Mouse (Mus musculus) heart, adult 9 months (tissue): Measurements from ENCODE around the gene Tm7sf2.

ENCODE experiments used
- DNase-seq, 2 experiments: peaks; one replicate each; pipeline ENCODE4 v3.0.0; 2022; ENCODE audit warnings: low spot score in 2 of 2

Gene Tm7sf2

GRCm38 (mm10) chr19:6067724-6068415, at the start of gene Tm7sf2:
Tm7sf2 (minus strand) TSS chr19:6068373.
- DNase-seq, result peak; percentile 91 to 93

- DNase-seq, result no peak
These were observed 49.3 kb upstream of the Tm7sf2 start for GRCm38 (mm10) chr19:6117346-6117985.

- peak in 1 of 2 experiments; percentile 15 for DNase-seq
These were observed 48.1 kb upstream of the Tm7sf2 start for GRCm38 (mm10) chr19:6116113-6116850.

GRCm38 (mm10) chr19:6113116-6113515, 44.9 kb upstream of the Tm7sf2 start:
- DNase-seq, result no peak

GRCm38 (mm10) chr19:6105586-6105985, 37.4 kb upstream of the Tm7sf2 start, which contains the start of gene Naaladl1:
Naaladl1 (plus strand) TSS chr19:6105782.
- DNase-seq, result no peak

- no peak for DNase-seq
These were observed 36.3 kb upstream of the Tm7sf2 start for GRCm38 (mm10) chr19:6104476-6104875.

GRCm38 (mm10) chr19:6102169-6102853, 34.1 kb upstream of the Tm7sf2 start:
- no peak for DNase-seq

- no peak for DNase-seq
These were observed 33.0 kb upstream of the Tm7sf2 start for GRCm38 (mm10) chr19:6101186-6101585.

GRCm38 (mm10) chr19:6097847-6098246, 29.7 kb upstream of the Tm7sf2 start:
- DNase-seq, result no peak

- no peak for DNase-seq
These were observed 25.9 kb upstream of the Tm7sf2 start, which contains the start of gene AC131692.1 for GRCm38 (mm10) chr19:6094119-6094518. AC131692.1 (plus strand) TSS chr19:6094419.

- DNase-seq, result no peak
These were observed 20.7 kb upstream of the Tm7sf2 start for GRCm38 (mm10) chr19:6088841-6089240.

GRCm38 (mm10) chr19:6085417-6085879, 17.3 kb upstream of the Tm7sf2 start:
- no peak for DNase-seq

GRCm38 (mm10) chr19:6084478-6085248, 16.5 kb upstream of the Tm7sf2 start, which contains the start of the genes Zfpl1 and Cdca5:
Zfpl1 (minus strand) TSS chr19:6084956.
Cdca5 (plus strand) TSS chr19:6084983.
- peak; percentile 94 to 96 for DNase-seq

GRCm38 (mm10) chr19:6082156-6082555, 14.0 kb upstream of the Tm7sf2 start, which contains the start of gene Gm28374:
Gm28374 (minus strand) TSS chr19:6082256.
- no peak for DNase-seq

- DNase-seq, result no peak
These were observed 11.9 kb upstream of the Tm7sf2 start, which contains the start of gene Tmem262 for GRCm38 (mm10) chr19:6079983-6080480. Tmem262 (plus strand) TSS chr19:6080033.

- DNase-seq, result peak; percentile 83 to 86
These were observed 8.6 kb upstream of the Tm7sf2 start, which contains the start of gene Vps51 for GRCm38 (mm10) chr19:6076564-6077393. Vps51 (minus strand) TSS chr19:6077231.

GRCm38 (mm10) chr19:6073889-6074288, 5.7 kb upstream of the Tm7sf2 start:
- DNase-seq, result no peak

GRCm38 (mm10) chr19:6071261-6071660, 3.1 kb upstream of the Tm7sf2 start:
- DNase-seq, result no peak

GRCm38 (mm10) chr19:6070571-6071250, 2.5 kb upstream of the Tm7sf2 start:
- no peak for DNase-seq
